Mouse (Mus musculus) limb, embryonic 11.5 days (tissue): ENCODE measurements around the gene Tmtc4. TPM values are rescaled to one million over a fixed set of nuclear protein-coding genes. Genes with fewer than 3 reads are reported as not detected.
A peak's percentile ranks its signal among the peaks of the same experiment; 100 is the strongest.

Experiments used
- ATAC-seq: fragments of 200-750 bp; cut with Nextera tagmentation; 2 replicates; pipeline ENCODE4 v1.8.0; 2017; ENCODE audit warnings: low read depth; ENCODE audit not compliant: insufficient number of reproducible peaks, low FRiP score, low TSS enrichment
- DNase-seq: peaks from one replicate; pipeline ENCODE4 v3.0.0-alpha.2; 2015; ENCODE audit warnings: low spot score
- H3K27ac ChIP-seq: fragments of 300-500 bp; sonication (generic); replicated peaks from 2 replicates; pipeline ENCODE4 v1.5.1; 2014; ENCODE audit warnings: low read depth, mild to moderate bottlenecking, low read length
- H3K27me3 ChIP-seq: fragments of 300-500 bp; sonication (generic); 2 replicates; pipeline ENCODE4 v1.6.1; 2014; ENCODE audit warnings: mild to moderate bottlenecking, low read length, mixed read lengths; ENCODE audit not compliant: control insufficient read depth, insufficient read depth
- H3K36me3 ChIP-seq: fragments of 300-500 bp; sonication (generic); 2 replicates; pipeline ENCODE4 v1.6.1; 2014; ENCODE audit warnings: mild to moderate bottlenecking, low read length, moderate library complexity, mixed read lengths; ENCODE audit not compliant: control insufficient read depth, insufficient read depth
- H3K4me1 ChIP-seq: fragments of 300-500 bp; sonication (generic); 2 replicates; pipeline ENCODE4 v1.6.1; 2014; ENCODE audit warnings: low read length, mixed read lengths; ENCODE audit not compliant: control insufficient read depth, insufficient read depth
- H3K4me2 ChIP-seq: fragments of 300-500 bp; sonication (generic); 2 replicates; pipeline ENCODE4 v1.6.1; 2014; ENCODE audit warnings: low read depth, mild to moderate bottlenecking, moderate library complexity; ENCODE audit not compliant: severe bottlenecking
- H3K4me3 ChIP-seq: fragments of 300-500 bp; sonication (generic); 2 replicates; pipeline ENCODE4 v1.5.1; 2014; ENCODE audit warnings: low read depth, low read length
- H3K9ac ChIP-seq: fragments of 300-500 bp; sonication (generic); 2 replicates; pipeline ENCODE4 v1.6.1; 2014; ENCODE audit warnings: mild to moderate bottlenecking, low read length
- H3K9me3 ChIP-seq: fragments of 300-500 bp; sonication (generic); 2 replicates; pipeline ENCODE4 v1.6.1; 2016; ENCODE audit warnings: low read length; ENCODE audit not compliant: control insufficient read depth
- WGBS: fragments of 180-500 bp; shearing (Covaris S2); extraction: QIAGEN DNeasy Blood & Tissue Kit; methylation state at CpG from one replicate; pipeline ENCODE4 v1.1.7; 2014; 5-methylcytosine and 5-hydroxymethylcytosine counted together
- polyA plus RNA-seq: library from polyadenylated mRNA; unstranded; fragments of >200 nt; fragmentation: Nextera tagmentation; extraction: Ambion mirVana; gene quantifications from 2 replicates; pipeline ENCODE4 v1.2.1, GENCODE M21; 2014

Tmtc4 gene
- polyA plus RNA-seq, 1 experiment from 2014 or later = 31.7 TPM

DNA sequence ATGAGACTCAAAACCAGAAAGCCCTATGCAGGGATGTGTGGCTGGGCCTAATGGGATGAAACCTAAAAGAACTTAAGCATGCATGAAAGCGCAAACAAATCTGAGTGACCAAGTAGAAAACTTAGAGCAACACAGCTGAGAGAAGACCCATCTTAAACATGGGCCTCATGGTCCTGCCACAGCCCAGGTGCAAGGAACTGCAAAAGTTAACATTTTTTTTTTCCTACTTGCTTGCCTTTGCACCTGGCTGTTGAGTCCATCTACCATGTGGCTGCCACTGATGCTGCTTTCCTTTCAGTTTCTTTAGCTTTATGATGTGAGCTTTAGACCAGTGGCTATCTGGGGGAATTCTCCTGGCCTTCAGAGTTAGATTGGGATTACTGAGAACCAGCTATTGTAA, 66.2 kb downstream of the Tmtc4 start:
- ATAC-seq = no peak
- no peak for DNase-seq
- Histone ChIP-seq H3K4me2 (no peak overlapping the region), H3K27ac (no peak overlapping the region), H3K36me3 (no peaks in the 10 kb centered on the region), H3K9ac (no peak overlapping the region), H3K4me1 (no peaks in the 10 kb centered on the region), H3K27me3 (no peaks in the 10 kb centered on the region), H3K9me3 (no peaks in the 10 kb centered on the region), H3K4me3 (no peak overlapping the region)
- WGBS = 100% methylated on average over 1 of the region's 1 CpGs

DNA sequence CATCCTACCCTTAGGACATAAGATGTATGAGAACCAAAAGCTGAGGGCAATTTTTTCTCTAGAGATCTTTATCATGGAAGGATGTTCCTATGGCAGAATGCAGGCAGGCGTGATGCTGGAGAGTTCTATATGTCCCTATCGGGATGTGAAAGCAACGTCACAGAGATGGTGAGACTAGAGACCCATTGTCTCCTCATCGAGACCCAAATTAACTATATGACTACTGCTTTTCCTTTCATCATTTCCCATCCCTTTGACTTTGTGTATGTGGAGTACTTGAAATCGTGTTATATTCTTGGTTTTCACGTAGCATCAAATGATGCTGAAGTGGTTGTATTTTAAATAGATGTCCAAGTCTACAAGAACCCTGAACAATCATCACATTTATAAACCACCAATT, 70.2 kb downstream of the Tmtc4 start, which contains the start of gene Ggact:
Gene Ggact (minus strand): TSS at position 101 of the 400 bp plus-strand sequence.
- DNase-seq = no peak

DNA sequence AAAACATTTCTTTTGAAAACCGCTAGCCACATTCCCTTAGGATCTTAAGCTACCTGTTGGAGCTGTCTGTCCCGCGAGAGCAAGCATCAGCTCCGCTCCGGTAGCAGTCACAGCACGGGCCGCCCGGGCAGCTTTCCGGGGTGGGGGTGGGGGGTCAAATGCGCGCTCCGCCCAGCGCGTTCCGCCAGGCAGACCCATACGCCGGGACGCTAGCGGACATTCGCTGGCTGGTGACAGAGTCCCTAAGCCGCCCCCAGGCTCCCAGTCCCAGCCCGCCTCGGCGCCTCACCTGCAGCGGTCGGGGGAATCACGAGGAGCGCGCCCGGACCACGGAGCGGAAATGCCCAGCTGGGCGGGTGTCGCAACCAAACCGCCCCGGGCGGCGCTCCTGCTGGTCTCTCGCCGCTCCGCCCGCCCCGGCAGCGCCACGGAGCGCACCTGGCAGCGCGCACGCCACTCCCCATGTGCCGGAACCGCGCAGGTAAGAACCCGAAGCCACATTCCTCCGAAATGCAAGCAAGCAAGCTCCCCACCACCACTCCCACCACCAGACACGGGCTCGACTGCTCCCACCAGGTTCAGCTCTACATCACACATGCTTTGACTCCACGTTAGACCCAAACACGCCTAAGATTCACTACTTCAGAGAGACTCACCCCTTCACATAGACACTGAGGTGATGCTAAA, 70.9 kb downstream of the Tmtc4 start:
- Histone ChIP-seq H3K36me3 (no peaks in the 10 kb centered on the region), H3K4me3 (peak overlapping the region; percentile 55), H3K4me1 (no peaks in the 10 kb centered on the region), H3K9ac (peak overlapping the region; percentile 68), H3K27ac (no peak overlapping the region), H3K4me2 (peak overlapping the region; percentile 92), H3K27me3 (no peaks in the 10 kb centered on the region), H3K9me3 (no peaks in the 10 kb centered on the region)
- ATAC-seq (peak; percentile 81), DNase-seq (peak; percentile 77)
- under 1% methylated on average over 57 of the region's 58 CpGs for WGBS

More for the DNA sequence above, 70.2 kb downstream of the Tmtc4 start, which contains the start of gene Ggact:
- H3K36me3 ChIP-seq = no peaks in the 10 kb centered on the region
- 79% methylated on average over 6 of the region's 6 CpGs for WGBS
- H3K9ac ChIP-seq = peak within 1 kb of the TSS; percentile 68
- H3K4me2 ChIP-seq = peak within 1 kb of the TSS; percentile 92
- H3K9me3 ChIP-seq = no peaks in the 10 kb centered on the region
- no peaks in the 10 kb centered on the region for H3K27me3 ChIP-seq
- ATAC-seq = no peak
- no peak within 1 kb of the TSS for H3K27ac ChIP-seq
- H3K4me1 ChIP-seq = no peaks in the 10 kb centered on the region
- peak within 1 kb of the TSS; percentile 55 for H3K4me3 ChIP-seq

DNA sequence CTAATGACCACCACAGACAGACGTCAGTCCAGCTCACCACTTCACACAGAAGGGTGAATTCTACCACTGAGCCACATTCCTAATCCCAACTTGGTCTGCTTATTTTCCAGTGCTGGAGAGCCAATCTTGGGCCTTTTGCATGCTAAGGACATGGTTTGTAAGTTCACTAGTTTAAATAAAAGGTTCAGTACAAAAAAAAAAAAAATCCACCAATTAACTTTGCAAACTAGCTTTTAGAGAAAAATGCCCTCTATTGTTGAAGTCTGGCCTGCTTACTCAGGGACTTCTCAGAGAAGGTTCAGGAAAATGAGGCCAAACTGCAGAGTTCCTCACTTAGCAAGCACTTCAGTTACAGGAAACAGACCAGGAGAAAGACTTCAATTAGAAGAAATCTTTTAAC, 71.7 kb downstream of the Tmtc4 start:
- Histone ChIP-seq H3K36me3 (no peaks in the 10 kb centered on the region), H3K4me3 (no peak overlapping the region; the same call in 1 of the 2 replicates), H3K9ac (no peak overlapping the region), H3K27me3 (no peaks in the 10 kb centered on the region), H3K4me1 (no peaks in the 10 kb centered on the region), H3K9me3 (no peaks in the 10 kb centered on the region), H3K27ac (no peak overlapping the region), H3K4me2 (peak overlapping the region; percentile 92)
- ATAC-seq = no peak
- 38% methylated on average over 1 of the region's 1 CpGs for WGBS
- DNase-seq = no peak

DNA sequence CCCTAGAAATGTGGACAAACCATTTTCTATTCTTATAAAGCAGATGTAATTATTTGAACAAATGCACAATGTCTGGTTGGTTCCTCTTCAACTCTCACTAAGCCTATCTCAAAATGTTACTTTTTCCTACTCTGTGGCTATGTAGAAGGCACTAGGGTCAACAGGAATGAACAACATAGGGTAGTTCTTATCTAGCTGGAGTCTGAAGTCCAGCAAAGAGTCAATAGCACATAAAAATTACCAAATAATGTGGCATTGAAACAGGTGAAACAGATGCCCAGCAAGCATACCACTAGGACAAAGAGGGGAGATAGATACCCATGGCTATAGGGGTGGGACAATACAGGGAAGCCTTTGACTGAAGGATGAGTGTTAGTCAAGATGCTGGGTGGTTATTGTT, 72.6 kb downstream of the Tmtc4 start:
- H3K9me3 ChIP-seq = no peaks in the 10 kb centered on the region
- DNase-seq = no peak
- no peak for ATAC-seq
- H3K27me3 ChIP-seq = no peaks in the 10 kb centered on the region
- no peaks in the 10 kb centered on the region for H3K36me3 ChIP-seq
- H3K27ac ChIP-seq = no peak overlapping the region
- H3K9ac ChIP-seq = no peak overlapping the region
- no peak overlapping the region for H3K4me2 ChIP-seq
- H3K4me1 ChIP-seq = no peaks in the 10 kb centered on the region
- no peak overlapping the region for H3K4me3 ChIP-seq

DNA sequence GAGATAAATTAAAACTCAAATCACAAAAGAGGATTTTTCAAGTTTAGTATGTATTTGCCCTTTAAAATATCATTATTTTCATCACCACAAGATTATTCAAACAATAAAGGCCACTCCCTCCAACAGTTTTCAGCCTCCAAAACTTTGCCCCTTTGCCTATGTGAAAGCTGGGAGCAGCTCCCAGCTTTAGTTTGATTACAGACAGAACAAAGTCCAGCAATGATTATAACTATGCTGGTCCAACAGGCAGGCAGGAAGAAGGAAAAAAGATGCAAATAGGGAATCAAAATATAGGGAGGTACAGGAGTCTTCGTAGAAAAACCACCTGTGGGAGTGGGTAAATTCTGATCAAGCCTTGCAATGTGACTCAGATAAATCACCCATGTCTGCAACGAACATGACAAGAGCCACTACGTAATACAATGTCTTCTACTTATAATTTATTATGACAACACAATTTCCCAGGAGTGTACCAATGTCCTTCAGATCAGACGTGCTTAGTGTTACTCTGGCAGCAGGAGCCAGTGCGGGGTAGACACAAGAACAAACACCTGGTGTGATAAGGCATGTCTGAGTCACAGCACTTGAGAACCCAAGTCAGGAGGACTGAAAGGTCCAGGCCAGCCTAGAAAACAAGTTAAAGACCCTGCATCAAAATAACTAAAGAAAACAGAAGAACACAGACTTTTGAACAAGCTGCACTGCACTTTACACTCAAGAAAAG, 74.3 kb downstream of the Tmtc4 start:
- Histone ChIP-seq H3K27me3 (no peaks in the 10 kb centered on the region), H3K4me1 (no peaks in the 10 kb centered on the region), H3K9me3 (no peaks in the 10 kb centered on the region), H3K4me2 (no peak overlapping the region), H3K36me3 (no peaks in the 10 kb centered on the region), H3K27ac (no peak overlapping the region), H3K9ac (no peak overlapping the region), H3K4me3 (no peak overlapping the region)
- ATAC-seq (no peak), DNase-seq (no peak)
- 79% methylated on average over 5 of the region's 5 CpGs for WGBS

DNA sequence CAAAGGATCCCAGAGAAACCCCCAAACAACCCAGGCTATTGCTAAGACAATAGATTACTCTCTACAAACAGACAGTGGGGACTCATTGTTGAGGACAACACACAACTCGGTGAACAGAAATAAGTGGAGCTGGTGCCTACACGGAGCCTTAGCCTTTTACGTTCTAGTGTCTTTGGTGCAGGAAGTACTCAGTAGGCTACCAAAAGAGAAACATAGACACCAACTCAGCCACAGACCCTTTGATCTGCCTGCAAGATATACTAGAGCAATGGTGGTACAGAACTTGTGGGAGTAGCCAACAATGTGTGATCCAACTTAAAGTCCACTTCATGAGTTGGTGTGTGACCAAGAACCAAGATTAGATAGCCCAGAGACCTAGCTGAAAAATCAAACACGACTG, 75.8 kb downstream of the Tmtc4 start:
- H3K36me3 ChIP-seq = no peaks in the 10 kb centered on the region
- H3K4me3 ChIP-seq = no peak overlapping the region
- H3K4me2 ChIP-seq = no peak overlapping the region
- no peak overlapping the region for H3K27ac ChIP-seq
- H3K4me1 ChIP-seq = no peaks in the 10 kb centered on the region
- no peaks in the 10 kb centered on the region for H3K9me3 ChIP-seq
- ATAC-seq = no peak
- DNase-seq = no peak
- H3K9ac ChIP-seq = no peak overlapping the region
- H3K27me3 ChIP-seq = no peaks in the 10 kb centered on the region
- whole genome bisulfite sequencing = 87% methylated on average over 4 of the region's 4 CpGs

DNA sequence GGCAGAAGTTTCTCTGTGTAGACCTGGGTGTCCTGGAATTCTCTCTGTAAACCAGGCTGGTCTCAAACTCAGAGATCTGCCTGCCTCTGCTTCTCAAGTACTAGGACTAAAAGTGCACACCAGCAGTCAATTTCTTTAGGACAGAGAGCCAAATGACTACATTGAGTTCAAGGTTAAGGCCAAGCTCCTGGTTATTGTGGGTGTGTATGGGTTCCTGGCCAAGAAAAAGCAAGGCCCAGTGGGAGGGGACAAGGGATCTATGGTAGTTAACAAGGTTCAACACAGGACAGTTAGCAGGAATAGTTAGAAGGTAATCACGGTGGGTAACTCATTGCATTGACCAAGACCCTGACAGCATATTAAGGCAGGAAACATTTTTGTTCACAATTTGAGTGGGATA, 78.8 kb downstream of the Tmtc4 start:
- H3K36me3 ChIP-seq = no peaks in the 10 kb centered on the region; the same call in 1 of the 2 replicates
- no peaks in the 10 kb centered on the region for H3K9me3 ChIP-seq
- 93% methylated on average over 1 of the region's 1 CpGs for WGBS
- H3K9ac ChIP-seq = no peak overlapping the region
- H3K27me3 ChIP-seq = no peaks in the 10 kb centered on the region
- no peak overlapping the region for H3K4me3 ChIP-seq
- ATAC-seq = no peak
- no peak overlapping the region for H3K27ac ChIP-seq
- H3K4me2 ChIP-seq = no peak overlapping the region
- H3K4me1 ChIP-seq = no peaks in the 10 kb centered on the region
- no peak for DNase-seq
